Mouse (Mus musculus) liver, adult (tissue): ENCODE measurements around the gene Wwc2.

ENCODE experiments used
- GATA4 ChIP-seq: IDR thresholded peaks from 2 replicates; pipeline ENCODE4 v1.6.1; 2014; ENCODE audit warnings: mild to moderate bottlenecking, low read length; ENCODE audit not compliant: insufficient replicate concordance

Wwc2 gene

DNA sequence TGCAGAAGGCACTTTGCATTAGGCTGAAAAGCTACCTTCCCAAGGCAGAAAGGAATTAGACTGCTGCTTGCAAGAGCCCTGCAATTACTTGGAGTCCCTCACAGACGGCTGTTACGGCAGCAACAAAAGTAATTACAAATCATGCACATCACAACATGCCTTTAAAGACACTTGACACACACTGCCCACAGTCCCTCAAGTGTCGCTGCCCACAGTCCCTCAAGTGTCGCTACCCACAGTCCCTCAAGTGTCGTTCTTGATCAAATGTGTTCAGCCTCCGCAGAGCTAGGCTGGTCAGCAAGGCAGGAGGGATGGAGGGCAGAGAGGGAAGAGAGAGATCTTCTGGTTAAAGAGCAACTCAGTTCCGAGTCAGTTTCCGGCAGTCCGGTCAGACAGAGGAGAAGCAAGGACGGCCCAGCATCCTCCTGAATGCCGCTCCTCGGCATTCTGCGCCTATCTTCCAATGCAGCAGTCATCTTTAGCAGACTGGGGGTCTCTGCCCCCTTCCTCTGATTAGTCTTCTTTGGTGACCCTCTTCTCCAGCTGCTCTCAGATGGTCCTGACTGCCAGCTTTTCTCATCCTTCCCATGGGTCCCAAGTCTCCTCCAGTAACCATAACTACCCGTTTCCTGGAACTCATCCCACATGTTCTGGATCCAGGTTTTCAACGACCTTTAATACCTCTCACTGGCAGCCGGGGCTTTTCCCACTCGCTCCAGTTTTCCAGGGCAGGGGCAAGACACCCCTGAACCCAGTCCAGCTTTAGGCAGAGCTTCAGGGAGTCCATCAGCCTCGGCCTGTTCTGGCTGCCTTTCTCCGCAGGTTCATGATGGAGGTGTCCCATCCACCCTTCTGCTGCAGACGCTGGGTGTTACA lies 23.4 kb downstream of the Wwc2 start:
- TF ChIP-seq GATA4: no peak

DNA sequence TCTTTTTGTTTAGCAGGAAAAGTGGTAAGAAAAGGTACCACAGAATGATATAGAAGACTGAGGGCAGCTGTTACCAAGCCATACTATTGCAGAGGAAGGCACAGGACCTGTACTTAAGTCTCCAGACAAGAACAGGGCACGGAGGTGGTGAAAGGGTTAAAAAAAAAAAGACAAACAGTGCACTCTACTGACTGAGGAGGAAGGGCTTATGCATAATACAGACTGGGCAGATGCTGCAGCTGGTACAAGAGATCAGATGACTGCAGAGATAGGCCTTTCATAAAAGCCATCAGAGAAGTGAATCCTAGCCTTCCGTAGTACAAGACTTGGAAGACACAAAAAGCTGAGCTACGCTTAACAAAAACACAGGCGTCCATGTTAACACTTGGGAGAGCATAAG lies 28.2 kb downstream of the Wwc2 start:
- TF ChIP-seq GATA4: no peak

DNA sequence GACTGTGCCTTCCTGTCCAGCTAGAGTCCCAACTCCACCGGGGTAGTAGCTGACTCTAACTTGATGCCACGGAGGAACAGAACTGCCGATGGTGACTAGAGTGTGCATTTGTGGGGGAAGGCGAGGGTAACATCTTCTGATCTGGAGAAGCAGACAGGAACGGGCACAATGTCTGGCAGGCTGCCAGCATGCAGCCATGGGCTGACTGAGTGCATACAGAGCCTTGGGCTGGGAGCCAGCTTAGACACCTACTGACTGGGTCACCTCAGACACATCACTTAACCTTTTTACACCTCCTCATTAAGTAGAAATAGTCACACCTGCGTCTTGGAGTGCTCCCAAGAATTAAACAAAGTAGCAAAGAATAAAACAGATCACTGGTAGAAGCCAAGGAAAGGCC lies 28.7 kb downstream of the Wwc2 start:
- no peak for TF ChIP-seq GATA4

DNA sequence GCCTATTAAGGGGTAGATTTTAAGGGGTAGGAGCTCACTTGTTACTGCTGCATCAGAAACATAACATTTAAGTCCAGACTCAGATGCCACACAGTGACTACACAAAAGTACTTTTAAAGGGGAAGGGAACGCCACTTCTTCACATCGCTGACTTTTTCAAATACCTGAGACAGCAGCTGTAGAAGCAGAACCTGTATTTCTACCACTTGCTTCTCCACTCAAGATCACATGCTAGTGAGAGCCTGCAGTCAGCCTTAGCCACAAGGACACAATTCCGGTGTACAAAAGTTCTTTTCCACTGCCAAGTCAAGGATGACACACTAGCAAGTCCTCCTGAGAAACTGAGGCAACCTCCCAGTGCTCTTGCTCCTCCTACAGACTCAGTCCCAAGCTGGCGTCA lies 33.2 kb downstream of the Wwc2 start:
- TF ChIP-seq GATA4: no peak

GRCm38 (mm10) chr8:47951380-47951932 lies 39.3 kb downstream of the Wwc2 start:
- no peak for TF ChIP-seq GATA4

DNA sequence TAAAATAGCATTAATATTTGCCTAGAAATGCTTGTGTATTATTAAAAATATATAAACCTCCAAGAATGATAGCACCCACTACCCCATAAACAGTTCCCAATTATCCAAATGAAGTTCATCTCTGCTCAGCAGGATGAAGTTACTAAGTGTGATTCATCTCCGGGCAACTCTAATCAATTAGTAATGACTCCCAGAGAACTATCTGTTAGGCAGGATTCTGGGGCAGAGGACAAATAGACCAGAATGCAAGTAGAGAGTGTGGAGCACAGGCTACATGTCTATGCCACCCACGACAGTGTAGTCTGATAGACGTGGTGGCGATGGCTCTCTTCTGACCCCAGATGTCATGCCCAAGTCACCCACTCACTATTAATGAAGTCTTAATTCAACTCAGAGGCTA lies 41.9 kb downstream of the Wwc2 start:
- TF ChIP-seq GATA4: no peak

- no peak for TF ChIP-seq GATA4
These were observed 42.8 kb downstream of the Wwc2 start for GRCm38 (mm10) chr8:47947672-47948618.

DNA sequence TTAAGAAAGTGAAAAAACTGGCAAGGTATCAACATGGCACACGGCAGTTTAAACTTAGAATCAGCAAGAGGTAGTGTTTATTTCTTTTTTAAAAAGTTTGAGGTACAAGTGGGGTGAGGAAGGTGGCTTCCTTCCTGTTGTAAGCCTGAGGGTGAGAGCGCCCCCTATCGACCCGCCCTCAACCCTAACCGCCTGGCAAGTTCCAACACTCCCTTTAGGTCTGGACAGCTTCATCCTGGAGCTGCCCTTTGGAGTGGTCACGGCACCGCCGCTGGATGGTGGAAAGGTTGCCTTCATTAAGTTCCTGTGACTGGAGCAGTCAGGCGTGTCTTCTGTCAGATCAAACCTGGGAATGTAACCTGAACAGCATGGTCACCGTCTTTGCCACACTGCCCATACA lies 47.7 kb downstream of the Wwc2 start:
- no peak for TF ChIP-seq GATA4

DNA sequence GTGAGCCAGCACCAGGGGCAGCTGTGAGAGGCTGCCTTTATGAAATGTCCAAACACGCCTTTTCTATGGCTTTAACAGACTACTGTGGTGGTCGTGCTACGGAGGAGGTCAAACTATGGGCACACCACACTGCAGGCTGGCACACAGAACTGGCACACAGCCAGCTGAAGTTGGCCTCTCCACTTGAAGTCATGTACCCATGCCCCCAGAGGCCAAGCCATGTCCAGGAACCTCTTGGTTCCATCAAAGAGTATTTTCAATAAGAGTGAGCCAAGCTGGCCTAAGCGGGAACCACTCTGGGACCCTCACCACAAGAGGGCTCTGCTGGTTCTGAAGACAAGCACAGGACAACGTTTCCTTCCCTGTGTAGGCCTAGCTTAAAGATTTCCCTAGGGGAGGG lies 49.7 kb downstream of the Wwc2 start:
- no peak for TF ChIP-seq GATA4

DNA sequence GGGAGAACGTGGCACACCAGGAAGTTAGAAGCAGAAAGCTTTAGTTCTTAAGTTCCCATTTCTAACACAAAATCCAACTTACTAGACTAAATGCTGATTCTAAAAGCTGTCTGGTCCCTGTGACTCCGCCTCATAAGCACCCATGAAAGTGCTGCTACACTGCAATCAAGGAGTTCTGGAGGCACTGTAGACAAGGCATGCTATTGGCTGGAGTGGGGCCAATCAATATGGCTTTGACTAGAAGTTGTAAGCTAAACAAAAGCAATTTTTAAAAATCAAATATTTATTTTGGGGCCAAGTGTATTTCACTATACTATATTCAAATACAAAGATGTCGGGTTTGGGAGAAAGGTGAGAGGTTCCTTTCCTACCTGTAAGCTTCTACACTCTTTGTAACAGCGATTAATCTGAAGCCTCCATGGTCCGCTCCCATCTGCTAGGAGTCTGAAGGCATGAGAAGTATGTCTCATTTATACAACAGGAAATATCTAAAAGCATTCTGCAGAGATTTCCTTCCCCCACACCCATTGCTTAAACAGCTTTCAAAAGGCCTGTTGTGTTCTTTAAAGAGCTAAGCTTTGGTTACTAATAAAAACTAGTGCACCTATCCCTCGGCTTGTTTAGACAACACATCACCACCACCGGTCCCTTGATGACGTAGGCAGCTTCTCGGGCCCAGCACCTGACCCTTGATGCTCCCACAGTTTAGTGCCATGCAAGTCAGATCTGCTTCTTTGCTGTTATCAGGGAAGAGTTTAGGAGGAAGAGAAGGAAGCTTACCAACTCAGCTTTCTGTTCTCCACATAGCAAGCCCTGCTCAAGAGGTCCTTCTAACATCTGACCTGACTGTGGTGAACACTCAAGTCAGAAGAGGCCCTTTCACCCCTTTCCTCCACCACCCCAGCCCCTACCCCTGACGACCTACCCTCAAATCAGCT lies 50.5 kb downstream of the Wwc2 start:
- no peak for TF ChIP-seq GATA4

GRCm38 (mm10) chr8:47939217-47939616 lies 51.5 kb downstream of the Wwc2 start:
- no peak for TF ChIP-seq GATA4

- TF ChIP-seq GATA4: no peak
These were observed 54.3 kb downstream of the Wwc2 start for GRCm38 (mm10) chr8:47936386-47936785.

DNA sequence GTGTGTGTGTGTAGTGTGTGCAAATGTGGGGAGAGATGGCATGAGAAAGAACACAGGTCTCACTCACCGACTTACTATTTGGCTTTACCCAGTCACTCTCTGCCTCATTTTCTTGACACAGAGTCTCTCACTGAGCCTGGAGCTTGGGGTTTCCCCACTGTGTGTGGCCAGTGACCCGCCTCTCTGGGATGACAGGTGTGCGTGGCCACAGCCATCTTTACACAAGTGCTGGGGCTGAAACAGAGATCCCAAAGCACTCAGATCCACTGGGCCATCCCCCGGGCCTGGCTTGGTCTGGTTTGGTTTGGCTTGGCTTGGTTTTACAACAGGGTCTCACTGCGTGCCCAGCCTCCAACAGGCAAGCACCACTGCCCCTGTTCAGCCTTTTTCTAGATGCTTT lies 55.3 kb downstream of the Wwc2 start:
- TF ChIP-seq GATA4: no peak

DNA sequence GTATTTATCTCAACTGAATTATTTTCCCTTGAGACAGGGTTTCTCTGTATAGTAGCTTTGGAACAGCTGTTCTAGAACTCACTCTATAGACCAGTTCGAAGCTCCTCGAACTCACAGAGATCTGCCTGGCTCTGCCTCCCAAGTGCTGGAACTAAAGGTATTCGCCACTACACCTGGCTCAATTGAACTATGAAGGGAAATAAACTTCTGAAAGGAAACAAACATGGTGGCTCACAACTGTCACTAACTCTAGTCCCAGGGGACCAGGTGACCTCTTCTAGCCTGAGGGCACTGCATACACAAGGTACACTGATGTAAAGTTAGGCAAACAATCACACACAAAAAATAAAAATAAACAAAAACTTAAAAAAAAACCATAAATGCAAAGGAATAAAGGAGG lies 57.6 kb downstream of the Wwc2 start:
- TF ChIP-seq GATA4: no peak
